Mouse (Mus musculus) hindbrain, embryonic 10.5 days (tissue): ENCODE data around the gene Scrn1. TPM values are rescaled to one million over a fixed set of nuclear protein-coding genes. Genes with fewer than 3 reads are reported as not detected.
A peak's percentile ranks its signal among the peaks of the same experiment; 100 is the strongest.

ENCODE experiments used
- DNase-seq: peaks from one replicate; pipeline ENCODE4 v3.0.0-alpha.2; 2017; ENCODE audit warnings: low spot score
- H3K27ac ChIP-seq: fragments of 300-500 bp; sonication (generic); 2 replicates; pipeline ENCODE4 v1.5.1; 2016; ENCODE audit warnings: mild to moderate bottlenecking, moderate library complexity
- H3K27me3 ChIP-seq: fragments of 300-500 bp; sonication (generic); 2 replicates; pipeline ENCODE4 v1.6.1; 2016; ENCODE audit warnings: mild to moderate bottlenecking; ENCODE audit not compliant: poor library complexity, insufficient read depth, severe bottlenecking
- H3K36me3 ChIP-seq: fragments of 300-500 bp; sonication (generic); 2 replicates; pipeline ENCODE4 v1.6.1; 2016; ENCODE audit warnings: mild to moderate bottlenecking, moderate library complexity
- H3K4me1 ChIP-seq: fragments of 300-500 bp; sonication (generic); replicated peaks from 2 replicates; pipeline ENCODE4 v1.6.1; 2016; ENCODE audit warnings: mild to moderate bottlenecking
- H3K4me3 ChIP-seq: fragments of 300-500 bp; sonication (generic); 2 replicates; pipeline ENCODE4 v1.5.1; 2016; ENCODE audit warnings: mild to moderate bottlenecking, moderate library complexity
- H3K9me3 ChIP-seq: fragments of 300-500 bp; sonication (generic); 2 replicates; pipeline ENCODE4 v1.6.1; 2016; ENCODE audit warnings: mild to moderate bottlenecking, moderate library complexity
- WGBS: fragments of 180-500 bp; shearing (Covaris S2); methylation state at CpG from one replicate; pipeline ENCODE4 v1.1.7; 2016; 5-methylcytosine and 5-hydroxymethylcytosine counted together
- polyA plus RNA-seq: library from polyadenylated mRNA; unstranded; fragments of >200 nt; fragmentation: Nextera tagmentation; extraction: Ambion mirVana; gene quantifications from 2 replicates; pipeline ENCODE4 v1.2.1, GENCODE M21; 2016

The Scrn1 gene
- polyA plus RNA-seq, 1 experiment from 2014 or later: 60.0 TPM

GRCm38 (mm10) chr6:54540252-54540887 is 25.9 kb downstream of the Scrn1 start:
- 72% methylated on average over 9 of the region's 9 CpGs for WGBS
- Histone ChIP-seq H3K4me1 (peaks cover 37% of the 10 kb centered on the region), H3K36me3 (peaks cover 17% of the 10 kb centered on the region), H3K4me3 (no peak overlapping the region), H3K9me3 (peaks cover 6% of the 10 kb centered on the region; the same call in 1 of the 2 replicates), H3K27me3 (peaks cover 30% of the 10 kb centered on the region), H3K27ac (peak overlapping the region; percentile 53)
- no peak for DNase-seq

- H3K36me3 ChIP-seq: peaks cover 12% of the 10 kb centered on the region
- no peak for DNase-seq
- no peak overlapping the region for H3K4me3 ChIP-seq
- peaks cover 6% of the 10 kb centered on the region; the same call in 1 of the 2 replicates for H3K9me3 ChIP-seq
- WGBS: 75% methylated on average over 7 of the region's 7 CpGs
- H3K27ac ChIP-seq: peak overlapping the region; percentile 59
- peaks cover 33% of the 10 kb centered on the region for H3K27me3 ChIP-seq
- H3K4me1 ChIP-seq: peaks cover 37% of the 10 kb centered on the region
These were observed 26.9 kb downstream of the Scrn1 start for GRCm38 (mm10) chr6:54539396-54539795.

GRCm38 (mm10) chr6:54538773-54539173 is 27.5 kb downstream of the Scrn1 start:
- 13% methylated on average over 3 of the region's 3 CpGs for WGBS
- H3K4me1 ChIP-seq: peaks cover 37% of the 10 kb centered on the region
- H3K4me3 ChIP-seq: no peak overlapping the region
- peaks cover 33% of the 10 kb centered on the region for H3K27me3 ChIP-seq
- H3K36me3 ChIP-seq: peaks cover 8% of the 10 kb centered on the region
- DNase-seq: peak; percentile 38
- peak overlapping the region; percentile 59 for H3K27ac ChIP-seq
- peaks cover 6% of the 10 kb centered on the region; the same call in 1 of the 2 replicates for H3K9me3 ChIP-seq

- Histone ChIP-seq H3K27ac (no peak overlapping the region), H3K4me1 (peaks cover 29% of the 10 kb centered on the region), H3K36me3 (peaks cover 3% of the 10 kb centered on the region), H3K27me3 (peaks cover 33% of the 10 kb centered on the region), H3K9me3 (no peaks in the 10 kb centered on the region), H3K4me3 (no peak overlapping the region)
- DNase-seq: no peak
- 83% methylated on average over 7 of the region's 7 CpGs for WGBS
These were observed 29.2 kb downstream of the Scrn1 start for GRCm38 (mm10) chr6:54537053-54537452.

GRCm38 (mm10) chr6:54535485-54535884 is 30.8 kb downstream of the Scrn1 start:
- no peak overlapping the region for H3K27ac ChIP-seq
- DNase-seq: no peak
- H3K9me3 ChIP-seq: no peaks in the 10 kb centered on the region
- peaks cover 8% of the 10 kb centered on the region for H3K36me3 ChIP-seq
- H3K4me3 ChIP-seq: no peak overlapping the region
- peaks cover 26% of the 10 kb centered on the region for H3K27me3 ChIP-seq
- H3K4me1 ChIP-seq: peaks cover 33% of the 10 kb centered on the region
- 94% methylated on average over 4 of the region's 4 CpGs for WGBS

- H3K4me1 ChIP-seq: peaks cover 7% of the 10 kb centered on the region
- WGBS: 69% methylated on average over 8 of the region's 8 CpGs
- peaks cover 8% of the 10 kb centered on the region; the same call in 1 of the 2 replicates for H3K27me3 ChIP-seq
- no peak overlapping the region for H3K4me3 ChIP-seq
- H3K9me3 ChIP-seq: no peaks in the 10 kb centered on the region
- H3K27ac ChIP-seq: no peak overlapping the region
- H3K36me3 ChIP-seq: peaks cover 26% of the 10 kb centered on the region
- DNase-seq: no peak
These were observed 35.2 kb downstream of the Scrn1 start for GRCm38 (mm10) chr6:54531048-54531481.

GRCm38 (mm10) chr6:54530182-54530581 is 36.1 kb downstream of the Scrn1 start:
- WGBS: 85% methylated on average over 2 of the region's 2 CpGs
- no peaks in the 10 kb centered on the region for H3K9me3 ChIP-seq
- DNase-seq: no peak
- H3K27me3 ChIP-seq: peaks cover under 1% of the 10 kb centered on the region; the same call in 1 of the 2 replicates
- peaks cover 31% of the 10 kb centered on the region for H3K36me3 ChIP-seq
- no peak overlapping the region for H3K27ac ChIP-seq
- H3K4me3 ChIP-seq: no peak overlapping the region
- peaks cover 7% of the 10 kb centered on the region for H3K4me1 ChIP-seq

- WGBS: 90% methylated on average over 8 of the region's 8 CpGs
- H3K36me3 ChIP-seq: peaks cover 46% of the 10 kb centered on the region
These were observed 37.6 kb downstream of the Scrn1 start for GRCm38 (mm10) chr6:54528666-54529065.

GRCm38 (mm10) chr6:54518758-54519157 is 47.5 kb downstream of the Scrn1 start:
- DNase-seq: no peak
- no peaks in the 10 kb centered on the region for H3K9me3 ChIP-seq
- H3K4me3 ChIP-seq: no peak overlapping the region
- peaks cover 54% of the 10 kb centered on the region for H3K36me3 ChIP-seq
- no peak overlapping the region for H3K27ac ChIP-seq
- 82% methylated on average over 5 of the region's 5 CpGs for WGBS
- 0 out of 2 replicates have a peak, but pooled peaks cover 5% of the 10 kb centered on the region for H3K4me1 ChIP-seq
- H3K27me3 ChIP-seq: peaks cover 7% of the 10 kb centered on the region; the same call in 1 of the 2 replicates

More at GRCm38 (mm10) chr6:54528666-54529065, 37.6 kb downstream of the Scrn1 start:
- Histone ChIP-seq H3K27ac (no peak overlapping the region), H3K27me3 (no peaks in the 10 kb centered on the region), H3K9me3 (no peaks in the 10 kb centered on the region), H3K4me3 (no peak overlapping the region), H3K4me1 (peaks cover 7% of the 10 kb centered on the region)
- no peak for DNase-seq

- 89% methylated on average over 2 of the region's 2 CpGs for WGBS
- DNase-seq: no peak
- H3K9me3 ChIP-seq: no peaks in the 10 kb centered on the region
- H3K27ac ChIP-seq: no peak overlapping the region
- peaks cover 41% of the 10 kb centered on the region for H3K36me3 ChIP-seq
- peaks cover 7% of the 10 kb centered on the region; the same call in 1 of the 2 replicates for H3K27me3 ChIP-seq
- no peak overlapping the region for H3K4me3 ChIP-seq
- H3K4me1 ChIP-seq: peaks cover 9% of the 10 kb centered on the region; the same call in 1 of the 2 replicates
These were observed 49.7 kb downstream of the Scrn1 start for GRCm38 (mm10) chr6:54516512-54517134.

GRCm38 (mm10) chr6:54512256-54512655 is 54.0 kb downstream of the Scrn1 start:
- Histone ChIP-seq H3K27me3 (peaks cover 7% of the 10 kb centered on the region; the same call in 1 of the 2 replicates), H3K9me3 (no peaks in the 10 kb centered on the region), H3K27ac (no peak overlapping the region), H3K4me3 (no peak overlapping the region), H3K36me3 (peaks cover 23% of the 10 kb centered on the region; the same call in 1 of the 2 replicates), H3K4me1 (peaks cover 37% of the 10 kb centered on the region)
- DNase-seq: no peak
- WGBS: 83% methylated on average over 2 of the region's 2 CpGs

- peaks cover 42% of the 10 kb centered on the region for H3K4me1 ChIP-seq
- H3K27ac ChIP-seq: peak overlapping the region; percentile 84
- no peaks in the 10 kb centered on the region for H3K9me3 ChIP-seq
- H3K27me3 ChIP-seq: 0 out of 2 replicates have a peak, but pooled peaks cover 3% of the 10 kb centered on the region
- DNase-seq: no peak
- no peak overlapping the region for H3K4me3 ChIP-seq
- WGBS: 92% methylated on average over 13 of the region's 13 CpGs
- H3K36me3 ChIP-seq: peaks cover 23% of the 10 kb centered on the region
These were observed 57.0 kb downstream of the Scrn1 start for GRCm38 (mm10) chr6:54509264-54509663.

- H3K36me3 ChIP-seq: peaks cover 15% of the 10 kb centered on the region
- WGBS: 56% methylated on average over 6 of the region's 6 CpGs
- H3K9me3 ChIP-seq: no peaks in the 10 kb centered on the region
- no peaks in the 10 kb centered on the region for H3K27me3 ChIP-seq
- peak overlapping the region; percentile 84 for H3K27ac ChIP-seq
- no peak overlapping the region for H3K4me3 ChIP-seq
- peak; percentile 34 for DNase-seq
- H3K4me1 ChIP-seq: peaks cover 39% of the 10 kb centered on the region
These were observed 58.0 kb downstream of the Scrn1 start for GRCm38 (mm10) chr6:54508256-54508793.
